Mouse (Mus musculus): ENCODE measurements around the gene Pkhd1.

DNA sequence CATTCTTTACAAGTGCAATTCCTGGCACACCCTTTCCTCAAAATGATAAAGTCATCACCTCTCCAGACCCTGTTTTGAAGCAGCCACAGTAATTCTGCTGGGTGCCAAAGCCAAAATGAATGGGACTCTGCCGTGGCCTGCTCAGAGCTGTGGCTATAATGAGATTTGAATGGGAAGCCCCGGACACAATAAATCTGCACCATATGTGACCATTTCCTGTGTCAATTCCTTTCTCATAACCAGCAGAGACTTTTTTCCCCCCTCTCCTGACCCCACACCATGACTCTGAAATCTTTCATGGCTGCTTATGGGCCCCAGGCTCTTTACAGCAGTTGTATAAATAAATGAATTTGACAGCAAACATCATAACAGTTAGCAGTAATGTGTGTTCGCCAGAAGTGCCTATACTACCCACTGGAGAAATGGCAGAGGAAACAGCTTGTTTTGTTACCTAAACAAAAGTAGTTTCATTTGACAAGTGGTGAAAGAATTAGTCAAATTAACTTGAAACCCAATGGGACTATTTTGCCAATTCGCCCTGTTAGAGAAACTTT, 482.7 kb downstream of the Pkhd1 start:
- no peak for TF ChIP-seq CTCF (IDR thresholded peaks at IDR 0.05)
- TF ChIP-seq EP300 (IDR thresholded peaks at IDR 0.05) = no peak

Data from lung, postnatal 0 days (tissue).